Mouse (Mus musculus) thymus, adult 2 months (tissue): ENCODE data around the gene Gpr146.

Source experiments
- CTCF ChIP-seq: fragments of 200-500 bp; IDR thresholded peaks from 2 replicates; pipeline ENCODE4 v1.5.1; 2012; ENCODE audit warnings: mild to moderate bottlenecking, control low read depth, low read length, moderate library complexity, borderline replicate concordance; ENCODE audit not compliant: control insufficient read depth, poor library complexity, insufficient read depth; ENCODE audit errors: extremely low read depth
- POLR2A ChIP-seq: fragments of 200-500 bp; IDR thresholded peaks from 2 replicates; pipeline ENCODE4 v1.6.1; 2012; ENCODE audit warnings: mild to moderate bottlenecking, low read length, control low read depth, moderate library complexity; ENCODE audit not compliant: control insufficient read depth, poor library complexity, insufficient read depth; ENCODE audit errors: extremely low read depth

- no peak for TF ChIP-seq CTCF
- TF ChIP-seq POLR2A, result no peak
Measured at GRCm38 (mm10) chr5:139367884-139368458, 9.5 kb upstream of the Gpr146 start.
